Mouse (Mus musculus) stomach, embryonic 16.5 days (tissue): ENCODE data around the gene Ankrd13c. TPM values are rescaled to one million over a fixed set of nuclear protein-coding genes. Genes with fewer than 3 reads are reported as not detected.

Source experiments
- ATAC-seq: fragments of 200-750 bp; cut with Nextera tagmentation; 2 replicates; pipeline ENCODE4 v1.8.0; 2017; ENCODE audit warnings: moderate number of reproducible peaks, moderate TSS enrichment; ENCODE audit not compliant: insufficient read depth, low FRiP score
- H3K27ac ChIP-seq: fragments of 300-500 bp; sonication (generic); 2 replicates; pipeline ENCODE4 v1.5.1; 2014; ENCODE audit warnings: low read length
- H3K27me3 ChIP-seq: fragments of 300-500 bp; sonication (generic); 2 replicates; pipeline ENCODE4 v1.6.1; 2014; ENCODE audit warnings: low read length, control low read depth, mixed read lengths; ENCODE audit not compliant: control insufficient read depth, insufficient read depth
- H3K36me3 ChIP-seq: fragments of 300-500 bp; sonication (generic); 2 replicates; pipeline ENCODE4 v1.6.1; 2014; ENCODE audit warnings: low read length; ENCODE audit not compliant: control insufficient read depth, insufficient read depth
- H3K4me1 ChIP-seq: fragments of 300-500 bp; sonication (generic); 2 replicates; pipeline ENCODE4 v1.6.1; 2014; ENCODE audit warnings: low read length, control low read depth, mixed read lengths; ENCODE audit not compliant: control insufficient read depth, insufficient read depth
- H3K4me2 ChIP-seq: fragments of 300-500 bp; sonication (generic); 2 replicates; pipeline ENCODE4 v1.6.1; 2014; ENCODE audit warnings: low read depth, low read length, mixed read lengths
- H3K4me3 ChIP-seq: fragments of 300-500 bp; sonication (generic); replicated peaks from 2 replicates; pipeline ENCODE4 v1.5.1; 2014; ENCODE audit warnings: mild to moderate bottlenecking, low read length
- H3K9ac ChIP-seq: fragments of 300-500 bp; sonication (generic); 2 replicates; pipeline ENCODE4 v1.6.1; 2014; ENCODE audit warnings: low read length
- H3K9me3 ChIP-seq: fragments of 300-500 bp; sonication (generic); replicated peaks from 2 replicates; pipeline ENCODE4 v1.6.1; 2016; ENCODE audit warnings: low read length, control low read depth; ENCODE audit not compliant: control insufficient read depth
- WGBS: fragments of 180-500 bp; shearing (Covaris S2); extraction: QIAGEN DNeasy Blood & Tissue Kit; methylation state at CpG from one replicate; pipeline ENCODE4 v1.1.7; 2014; 5-methylcytosine and 5-hydroxymethylcytosine counted together
- polyA plus RNA-seq: library from polyadenylated mRNA; unstranded; fragments of >200 nt; fragmentation: Nextera tagmentation; extraction: Ambion mirVana; gene quantifications from 2 replicates; pipeline ENCODE4 v1.2.1, GENCODE M21; 2015

Gene Ankrd13c
- polyA plus RNA-seq, 1 experiment from 2014 or later, result 16.7 TPM

GRCm38 (mm10) chr3:157979619-157980018 lies 32.6 kb downstream of the Ankrd13c start:
- Histone ChIP-seq H3K27me3 (no peaks in the 10 kb centered on the region), H3K36me3 (no peaks in the 10 kb centered on the region), H3K4me3 (no peak overlapping the region), H3K9me3 (no peaks in the 10 kb centered on the region), H3K27ac (no peak overlapping the region), H3K4me1 (no peaks in the 10 kb centered on the region), H3K4me2 (no peak overlapping the region), H3K9ac (no peak overlapping the region)
- no peak for ATAC-seq

GRCm38 (mm10) chr3:157993322-157993721 lies 46.3 kb downstream of the Ankrd13c start:
- H3K4me2 ChIP-seq, result no peak overlapping the region
- H3K27ac ChIP-seq, result no peak overlapping the region
- H3K36me3 ChIP-seq, result 0 out of 2 replicates have a peak, but pooled peaks cover 5% of the 10 kb centered on the region
- no peaks in the 10 kb centered on the region for H3K9me3 ChIP-seq
- no peaks in the 10 kb centered on the region for H3K4me1 ChIP-seq
- no peak for ATAC-seq
- no peak overlapping the region for H3K9ac ChIP-seq
- no peaks in the 10 kb centered on the region for H3K27me3 ChIP-seq
- no peak overlapping the region for H3K4me3 ChIP-seq

- ATAC-seq, result no peak
- no peaks in the 10 kb centered on the region for H3K9me3 ChIP-seq
- no peak overlapping the region for H3K4me2 ChIP-seq
- no peaks in the 10 kb centered on the region for H3K27me3 ChIP-seq
- 0 out of 2 replicates have a peak, but pooled peaks cover 5% of the 10 kb centered on the region for H3K36me3 ChIP-seq
- H3K4me3 ChIP-seq, result no peak overlapping the region
- no peaks in the 10 kb centered on the region for H3K4me1 ChIP-seq
- no peak overlapping the region for H3K9ac ChIP-seq
- H3K27ac ChIP-seq, result no peak overlapping the region
- 94% methylated on average over 2 of the region's 2 CpGs for WGBS
Measured at GRCm38 (mm10) chr3:157995726-157996125, 48.7 kb downstream of the Ankrd13c start.

GRCm38 (mm10) chr3:157998742-157999369 lies 51.8 kb downstream of the Ankrd13c start:
- no peak for ATAC-seq
- 86% methylated on average over 1 of the region's 1 CpGs for WGBS
- Histone ChIP-seq H3K4me3 (no peak overlapping the region), H3K27ac (no peak overlapping the region), H3K9me3 (no peaks in the 10 kb centered on the region), H3K9ac (no peak overlapping the region), H3K36me3 (no peaks in the 10 kb centered on the region), H3K4me1 (no peaks in the 10 kb centered on the region), H3K27me3 (no peaks in the 10 kb centered on the region), H3K4me2 (no peak overlapping the region)

GRCm38 (mm10) chr3:158008647-158009046 lies 61.6 kb downstream of the Ankrd13c start:
- no peak overlapping the region for H3K9ac ChIP-seq
- H3K4me3 ChIP-seq, result no peak overlapping the region
- H3K27me3 ChIP-seq, result no peaks in the 10 kb centered on the region
- no peak overlapping the region for H3K27ac ChIP-seq
- H3K36me3 ChIP-seq, result peaks cover 16% of the 10 kb centered on the region
- 70% methylated on average over 1 of the region's 1 CpGs for WGBS
- no peaks in the 10 kb centered on the region for H3K4me1 ChIP-seq
- H3K4me2 ChIP-seq, result no peak overlapping the region
- no peak for ATAC-seq
- no peaks in the 10 kb centered on the region for H3K9me3 ChIP-seq

GRCm38 (mm10) chr3:158009762-158010320 lies 62.8 kb downstream of the Ankrd13c start:
- H3K36me3 ChIP-seq, result peaks cover 17% of the 10 kb centered on the region
- 52% methylated on average over 1 of the region's 1 CpGs for WGBS
- ATAC-seq, result no peak
- H3K27ac ChIP-seq, result no peak overlapping the region
- no peak overlapping the region for H3K9ac ChIP-seq
- H3K27me3 ChIP-seq, result no peaks in the 10 kb centered on the region
- no peak overlapping the region for H3K4me3 ChIP-seq
- no peak overlapping the region for H3K4me2 ChIP-seq
- no peaks in the 10 kb centered on the region for H3K9me3 ChIP-seq
- H3K4me1 ChIP-seq, result no peaks in the 10 kb centered on the region

GRCm38 (mm10) chr3:158031371-158031925 lies 84.4 kb downstream of the Ankrd13c start:
- WGBS, result under 1% methylated on average over 61 of the region's 61 CpGs
- Histone ChIP-seq H3K9ac (peak overlapping the region; percentile 90), H3K4me1 (peaks cover 12% of the 10 kb centered on the region), H3K36me3 (0 out of 2 replicates have a peak, but pooled peaks cover 3% of the 10 kb centered on the region), H3K4me2 (peak overlapping the region; percentile 86), H3K27ac (peak overlapping the region; percentile 94), H3K9me3 (no peaks in the 10 kb centered on the region), H3K4me3 (peak overlapping the region; percentile 93), H3K27me3 (no peaks in the 10 kb centered on the region)
- ATAC-seq, result peak; percentile 91

- H3K27me3 ChIP-seq, result no peaks in the 10 kb centered on the region
- H3K4me3 ChIP-seq, result peak overlapping the region; percentile 93
- H3K9ac ChIP-seq, result peak overlapping the region; percentile 90
- H3K36me3 ChIP-seq, result no peaks in the 10 kb centered on the region
- 5% methylated on average over 4 of the region's 4 CpGs for whole genome bisulfite sequencing
- ATAC-seq, result no peak
- H3K27ac ChIP-seq, result peak overlapping the region; percentile 94
- H3K4me1 ChIP-seq, result peaks cover 12% of the 10 kb centered on the region
- no peaks in the 10 kb centered on the region for H3K9me3 ChIP-seq
- H3K4me2 ChIP-seq, result peak overlapping the region; percentile 86
Measured at GRCm38 (mm10) chr3:158032106-158032505, 85.1 kb downstream of the Ankrd13c start.

GRCm38 (mm10) chr3:158035866-158036265 lies 88.8 kb downstream of the Ankrd13c start:
- Histone ChIP-seq H3K4me2 (peak overlapping the region; percentile 80), H3K27ac (peak overlapping the region; percentile 88), H3K4me1 (peaks cover 18% of the 10 kb centered on the region), H3K27me3 (no peaks in the 10 kb centered on the region), H3K9me3 (no peaks in the 10 kb centered on the region), H3K9ac (peak overlapping the region; percentile 88), H3K36me3 (no peaks in the 10 kb centered on the region), H3K4me3 (peak overlapping the region; percentile 81)
- 1% methylated on average over 11 of the region's 11 CpGs for WGBS
- no peak for ATAC-seq
